Mouse (Mus musculus): ENCODE measurements around the gene Pcnx2. TPM values are rescaled to one million over a fixed set of nuclear protein-coding genes. Genes with fewer than 3 reads are reported as not detected.

Gene Pcnx2
- polyA plus RNA-seq, 3 experiments from 2014 or later = 0.44 to 0.74 (median 0.61) TPM

DNA sequence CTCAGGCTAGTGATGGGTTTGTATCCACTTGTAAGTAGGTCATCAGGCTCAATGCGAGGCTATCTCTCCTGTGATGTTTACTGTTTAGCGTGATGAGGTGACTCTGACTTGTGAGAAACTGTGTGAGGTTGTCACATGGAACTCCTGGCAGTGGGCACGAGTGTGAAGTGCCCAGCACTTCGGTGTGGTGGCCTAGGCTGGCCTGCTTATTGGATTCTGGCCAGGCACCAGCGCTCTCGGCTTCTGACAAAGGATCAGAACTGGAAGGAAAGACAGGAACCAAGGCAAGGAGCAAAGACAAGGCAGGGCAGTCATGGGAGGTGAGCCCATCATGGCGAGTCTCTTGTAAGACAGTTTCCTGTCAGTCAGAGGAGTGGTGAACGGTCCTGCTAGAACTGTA is 142.2 kb downstream of the Pcnx2 start:
- no peak for ATAC-seq

GRCm38 (mm10) chr8:125750846-125751245 is 147.3 kb downstream of the Pcnx2 start:
- no peak for ATAC-seq

- ATAC-seq = no peak
These were observed 150.7 kb downstream of the Pcnx2 start for GRCm38 (mm10) chr8:125747390-125747789.

- ATAC-seq = no peak
These were observed 153.1 kb downstream of the Pcnx2 start for GRCm38 (mm10) chr8:125744914-125745576.

GRCm38 (mm10) chr8:125742406-125742805 is 155.7 kb downstream of the Pcnx2 start:
- no peak for ATAC-seq

GRCm38 (mm10) chr8:125741855-125742254 is 156.3 kb downstream of the Pcnx2 start:
- ATAC-seq = no peak

GRCm38 (mm10) chr8:125741377-125741776 is 156.7 kb downstream of the Pcnx2 start:
- ATAC-seq = peak; percentile 46

DNA sequence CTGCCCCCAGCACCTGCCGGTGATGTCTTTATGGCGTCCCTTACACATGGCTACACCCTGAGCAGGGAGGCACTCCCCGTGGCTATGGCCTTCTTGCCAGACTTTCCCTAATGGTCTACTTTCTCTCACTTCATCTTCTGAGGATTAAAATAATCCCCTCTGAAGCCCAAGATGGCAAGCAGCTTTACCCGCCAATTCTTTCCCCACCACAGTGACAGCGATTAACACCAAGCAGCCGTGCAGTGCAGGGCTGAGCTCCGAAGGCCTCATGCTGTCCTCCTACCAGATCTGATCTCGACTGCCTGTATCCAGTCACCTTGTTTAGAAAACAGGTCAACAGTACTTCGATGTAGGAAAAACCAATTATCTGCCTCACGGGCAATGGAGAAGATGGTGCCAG is 157.5 kb downstream of the Pcnx2 start:
- ATAC-seq = no peak

DNA sequence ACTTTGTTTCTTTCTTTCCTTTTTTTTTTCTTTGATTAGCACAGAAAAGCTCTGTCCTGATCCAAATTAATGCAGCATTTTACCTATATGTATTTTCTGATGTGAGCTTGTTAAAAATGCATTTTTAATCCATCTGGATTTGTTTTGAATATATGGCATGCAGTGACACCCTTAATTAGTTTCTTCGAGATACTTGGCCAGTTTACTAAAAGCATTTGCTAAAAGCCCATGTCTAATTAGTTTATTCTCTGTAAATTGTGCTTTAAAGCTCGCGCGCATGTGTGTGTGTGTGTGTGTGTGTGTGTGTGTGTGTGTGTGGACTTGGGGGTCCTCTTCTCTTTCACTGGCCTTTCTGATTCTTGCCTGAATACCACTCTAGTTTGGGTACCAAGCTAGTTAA is 159.2 kb downstream of the Pcnx2 start:
- no peak for ATAC-seq

- ATAC-seq = peak; percentile 79
These were observed 163.9 kb downstream of the Pcnx2 start for GRCm38 (mm10) chr8:125733964-125734956.

GRCm38 (mm10) chr8:125729746-125730145 is 168.4 kb downstream of the Pcnx2 start, which contains the start of gene Ntpcr:
Gene Ntpcr, plus strand, starts transcription at chr8:125729963.
- no peak for ATAC-seq

DNA sequence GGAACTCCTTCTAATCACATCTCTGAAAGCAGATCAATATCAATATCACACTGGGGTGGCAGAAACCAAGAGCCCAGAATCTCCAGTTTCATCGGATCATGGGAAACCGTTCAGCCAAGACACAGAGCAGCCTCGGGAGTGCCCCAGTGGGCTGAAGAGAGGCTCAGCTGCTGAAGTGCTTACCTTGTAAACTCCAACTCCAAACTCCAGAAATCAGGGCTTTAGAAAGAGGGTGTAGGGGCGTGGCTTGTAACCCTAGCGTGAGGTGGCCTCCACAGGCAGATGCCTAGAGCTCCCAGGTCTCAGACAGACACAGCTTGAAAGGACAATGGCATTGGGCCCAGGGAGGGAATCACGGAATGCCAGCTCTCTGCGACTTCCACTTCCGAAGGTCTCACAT is 170.3 kb downstream of the Pcnx2 start:
- no peak for ATAC-seq

DNA sequence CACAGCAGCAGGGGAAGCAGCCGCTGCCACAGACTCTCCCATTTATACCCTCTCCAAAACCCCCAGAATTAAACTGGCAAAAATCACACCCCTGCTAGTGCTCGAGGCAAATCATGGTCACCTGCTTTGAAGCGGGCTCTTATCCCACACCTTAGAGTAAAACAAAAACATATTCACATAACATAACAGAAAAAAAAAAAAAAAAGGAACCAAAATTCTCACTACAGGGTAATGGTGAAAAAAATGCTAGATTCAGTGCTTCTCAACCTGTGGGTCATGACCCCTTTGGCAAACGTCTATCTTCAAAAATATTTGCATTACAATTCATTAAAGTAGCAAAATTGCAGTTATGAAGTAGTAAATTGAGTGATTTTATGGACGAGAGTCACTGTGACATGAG is 171.1 kb downstream of the Pcnx2 start:
- no peak for ATAC-seq

- ATAC-seq = no peak
These were observed 172.0 kb downstream of the Pcnx2 start for GRCm38 (mm10) chr8:125726143-125726542.

GRCm38 (mm10) chr8:125725037-125725820 is 172.9 kb downstream of the Pcnx2 start:
- ATAC-seq = peak; percentile 79

DNA sequence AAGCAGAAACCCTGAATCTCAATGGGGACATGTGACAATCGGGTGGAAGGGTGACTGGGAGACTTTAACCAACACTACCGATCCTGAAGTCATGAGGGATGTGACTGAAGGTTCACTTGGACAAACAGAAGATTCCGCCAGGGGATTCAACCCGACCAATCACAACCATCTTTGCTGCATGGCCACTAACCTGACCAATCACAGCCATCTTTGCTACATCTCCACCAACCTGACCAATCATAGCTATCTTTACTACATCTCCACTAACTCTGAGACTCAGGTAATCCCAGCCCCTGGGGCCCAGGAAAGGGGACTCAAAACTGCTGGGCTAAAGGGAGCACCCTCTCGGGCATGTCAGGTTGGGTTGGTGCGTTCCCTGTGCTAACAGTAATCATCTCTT is 174.7 kb downstream of the Pcnx2 start:
- ATAC-seq = no peak

GRCm38 (mm10) chr8:125722675-125723074 is 175.4 kb downstream of the Pcnx2 start:
- ATAC-seq = no peak

DNA sequence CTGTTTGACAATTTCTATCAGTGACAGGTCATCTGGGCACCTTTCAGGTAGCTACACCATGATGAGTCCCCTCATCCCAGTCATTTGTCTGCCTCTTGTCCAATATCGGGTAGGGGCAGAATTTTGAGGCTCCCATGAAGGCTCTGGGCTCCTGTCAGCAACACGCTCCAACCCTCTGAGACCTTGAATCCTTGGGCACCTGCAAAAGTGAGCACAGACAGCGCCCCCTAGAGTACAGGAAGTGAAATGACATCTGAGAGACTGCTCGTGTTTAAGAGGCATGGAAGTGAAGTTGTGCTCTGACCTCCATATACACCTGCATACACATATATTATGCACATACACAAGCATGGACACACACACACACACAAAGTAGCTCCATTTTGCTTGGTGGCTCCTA is 179.2 kb downstream of the Pcnx2 start:
- no peak for ATAC-seq

- no peak for ATAC-seq
These were observed 181.5 kb downstream of the Pcnx2 start for GRCm38 (mm10) chr8:125716613-125717012.

DNA sequence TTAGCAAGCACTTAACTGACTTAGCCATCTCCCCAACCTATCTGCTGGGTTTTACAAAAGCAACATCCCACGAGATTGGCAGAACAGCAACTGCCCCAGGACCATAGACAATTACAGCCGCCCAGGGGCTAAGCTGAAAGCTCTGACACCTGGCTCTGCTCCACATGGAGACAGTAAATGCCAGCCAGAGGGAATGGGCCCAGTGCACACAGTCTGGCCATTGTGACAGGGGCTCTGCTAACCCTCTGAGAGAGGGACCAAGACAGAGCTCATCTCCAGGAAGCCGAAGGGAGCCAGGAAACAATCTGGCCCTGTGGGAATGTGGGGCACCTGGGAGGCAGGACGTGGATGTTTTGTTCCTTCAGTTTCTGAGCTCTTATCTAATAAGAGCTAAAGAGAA is 181.9 kb downstream of the Pcnx2 start:
- ATAC-seq = no peak

DNA sequence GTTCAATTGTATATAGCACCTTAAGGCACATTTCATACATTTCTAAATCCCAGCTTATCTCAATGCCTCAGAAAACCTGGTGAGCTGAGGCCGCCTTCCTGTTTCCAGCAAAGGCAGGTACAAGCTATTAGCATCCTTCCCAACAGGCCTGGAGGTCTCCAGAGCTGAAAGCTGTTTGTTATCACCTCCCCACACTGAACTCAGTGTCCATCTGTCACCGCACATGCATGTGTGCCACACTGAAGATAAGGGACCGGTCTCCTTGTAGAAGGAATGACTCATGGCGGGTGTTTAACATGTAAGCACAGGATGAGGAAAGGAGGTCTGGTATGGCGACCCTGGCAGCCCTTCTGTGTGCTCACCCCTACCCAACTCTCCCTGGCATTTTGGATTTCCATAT is 186.6 kb downstream of the Pcnx2 start:
- ATAC-seq = no peak

- no peak for ATAC-seq
These were observed 188.9 kb downstream of the Pcnx2 start for GRCm38 (mm10) chr8:125709171-125709570.

GRCm38 (mm10) chr8:125705816-125706215 is 192.3 kb downstream of the Pcnx2 start:
- ATAC-seq = no peak
